Mouse (Mus musculus): ENCODE data around the gene Mbd5. TPM values are rescaled to one million over a fixed set of nuclear protein-coding genes. Genes with fewer than 3 reads are reported as not detected.

Mbd5 gene
- 52.0 TPM for polyA plus RNA-seq (2017; shearing (Covaris generic))

DNA sequence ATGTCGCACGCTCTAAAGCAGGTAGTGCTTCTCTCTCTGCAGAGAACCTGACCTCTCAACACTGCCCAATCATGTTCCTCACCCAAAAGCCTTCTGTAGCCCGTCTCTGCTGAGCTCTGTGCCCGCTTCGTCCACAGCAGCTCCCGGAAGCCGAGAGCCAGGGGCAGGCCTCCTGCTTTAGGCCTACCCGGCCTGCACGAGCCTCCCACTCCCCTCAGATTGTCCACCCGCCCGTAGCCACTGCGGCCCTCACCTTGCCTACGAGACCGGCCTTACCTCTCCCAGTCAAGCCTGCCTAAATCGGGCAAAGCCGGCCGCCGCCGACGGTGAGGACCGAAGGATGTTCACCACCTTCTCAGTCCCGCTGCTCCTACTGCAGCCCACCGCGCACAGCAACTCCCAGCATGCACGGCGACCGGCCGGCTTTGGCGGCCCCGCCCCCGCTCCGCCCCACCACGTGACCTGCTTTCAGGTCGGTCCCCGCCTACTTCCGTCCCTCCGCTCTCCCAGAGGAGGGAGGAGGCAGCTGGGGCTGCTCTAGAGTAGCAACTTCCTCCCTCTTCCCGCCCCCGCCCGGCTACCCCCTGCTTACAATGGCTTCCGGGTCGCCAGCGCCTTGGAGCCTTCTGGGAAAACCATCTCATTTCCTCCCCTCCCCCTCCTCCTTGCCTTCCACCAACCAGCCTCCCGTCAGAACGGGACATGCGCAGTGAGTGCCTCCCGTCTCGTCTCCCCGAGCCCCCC, at the start of gene Mbd5:
Gene Mbd5 (plus strand): TSS at position 668 of the 744 bp plus-strand sequence.

DNA sequence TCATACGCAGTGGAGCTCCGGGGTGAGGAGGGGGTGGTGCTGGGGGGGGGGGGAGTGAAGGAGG, 776 bp downstream of the Mbd5 start, which contains the start of gene Orc4:
Gene Orc4 (minus strand): TSS at position 26 of the 64 bp plus-strand sequence.

Other genes starting within 250 kb of the Mbd5 start
- 1.7 TPM for gene Acvr2a, start 135.4 kb upstream of the Mbd5 start, polyA plus RNA-seq (2017; shearing (Covaris generic))
- gene Orc4, start 769 bp downstream of the Mbd5 start, polyA plus RNA-seq (2017; shearing (Covaris generic)): 141 TPM